Mouse (Mus musculus) CH12.LX (cell line): ENCODE data around the gene Camkk2. TPM values are rescaled to one million over a fixed set of nuclear protein-coding genes. Genes with fewer than 3 reads are reported as not detected.

Source experiments
- DNase-seq: peaks from one replicate; pipeline ENCODE4 v3.0.0-alpha.2; 2013; ENCODE audit errors: extremely low read depth
- H3K27ac ChIP-seq: 2 replicates; pipeline ENCODE4 v1.5.1; 2012; ENCODE audit warnings: low read depth, mild to moderate bottlenecking, control low read depth, moderate library complexity; ENCODE audit not compliant: insufficient read depth
- H3K27me3 ChIP-seq: replicated peaks from 2 replicates; pipeline ENCODE3; 2012; ENCODE audit warnings: inconsistent platforms
- H3K36me3 ChIP-seq, 2 experiments: replicated peaks in 1 of 2; 2 replicates each; pipeline versions ENCODE3 to v1.6.1; 2012; ENCODE audit warnings: inconsistent platforms in 1 of 2, low read length in 1 of 2, mild to moderate bottlenecking in 1 of 2, mixed read lengths in 1 of 2, moderate library complexity in 1 of 2; ENCODE audit not compliant: control insufficient read depth in 1 of 2, insufficient read depth in 1 of 2
- H3K4me1 ChIP-seq, 2 experiments: 2 replicates each; pipeline ENCODE4 v1.6.1; 2012; ENCODE audit warnings: inconsistent platforms in 1 of 2, moderate library complexity in 1 of 2; ENCODE audit not compliant: insufficient read depth in 2 of 2, control insufficient read depth in 1 of 2
- H3K4me2 ChIP-seq: 2 replicates; pipeline ENCODE4 v1.6.1; 2012; ENCODE audit warnings: low read depth, mild to moderate bottlenecking, control low read depth; ENCODE audit not compliant: poor library complexity, insufficient read depth, severe bottlenecking
- H3K4me3 ChIP-seq, 3 experiments: fragments of 150-350 bp in 1 of 3; sonication (generic) in 1 of 3; replicated peaks in 1 of 3; 2 replicates each; pipeline versions ENCODE3 to v1.5.1; 2011 to 2012; ENCODE audit warnings: low read depth in 2 of 3, low read length in 2 of 3, mild to moderate bottlenecking in 2 of 3, moderate library complexity in 2 of 3, control low read depth in 1 of 3, improper control_type of control experiment in 1 of 3, inconsistent platforms in 1 of 3, mixed read lengths in 1 of 3; ENCODE audit not compliant: poor library complexity in 1 of 3
- H3K79me2 ChIP-seq: replicated peaks from 2 replicates; pipeline ENCODE4 v1.6.1; 2012; ENCODE audit warnings: mild to moderate bottlenecking, moderate library complexity; ENCODE audit not compliant: control insufficient read depth, poor library complexity, insufficient read depth, severe bottlenecking; ENCODE audit errors: extremely low read depth
- H3K9ac ChIP-seq: 2 replicates; pipeline ENCODE4 v1.6.1; 2012; ENCODE audit warnings: low read depth, mild to moderate bottlenecking, control low read depth, moderate library complexity; ENCODE audit not compliant: insufficient read depth
- H3K9me3 ChIP-seq: replicated peaks from 2 replicates; pipeline ENCODE3; 2012; ENCODE audit warnings: low read length, inconsistent platforms, mixed read lengths
- CHD1 ChIP-seq: IDR thresholded peaks from 2 replicates; pipeline ENCODE4 v1.6.1; 2012; ENCODE audit warnings: low read depth, low read length, improper control_type of control experiment, inconsistent platforms
- CTCF ChIP-seq, 2 experiments: IDR thresholded peaks in 1 of 2; conservative IDR thresholded peaks in 1 of 2; 2 replicates each; pipeline ENCODE4 v1.5.1; 2011 to 2012; ENCODE audit warnings: low read depth in 2 of 2, low read length in 2 of 2, improper control_type of control experiment in 1 of 2, inconsistent platforms in 1 of 2, mild to moderate bottlenecking in 1 of 2, moderate library complexity in 1 of 2
- E2F4 ChIP-seq: IDR thresholded peaks from 2 replicates; pipeline ENCODE4 v1.6.1; 2011; ENCODE audit warnings: low read depth, low read length, improper control_type of control experiment; ENCODE audit not compliant: insufficient replicate concordance
- ELF1 ChIP-seq: IDR thresholded peaks from 2 replicates; pipeline ENCODE4 v1.6.1; 2014; ENCODE audit warnings: low read depth, mild to moderate bottlenecking, inconsistent platforms, low read length, improper control_type of control experiment
- ETS1 ChIP-seq: conservative IDR thresholded peaks from 2 replicates; pipeline ENCODE4 v1.6.1; 2012; ENCODE audit warnings: low read depth, mild to moderate bottlenecking, inconsistent platforms, low read length, improper control_type of control experiment, moderate library complexity
- HCFC1 ChIP-seq: IDR thresholded peaks from 2 replicates; pipeline ENCODE4 v1.6.1; 2012; ENCODE audit warnings: low read depth, mild to moderate bottlenecking, inconsistent platforms, low read length, improper control_type of control experiment
- JUN ChIP-seq: IDR thresholded peaks from 2 replicates; pipeline ENCODE4 v1.6.1; 2011; ENCODE audit warnings: low read depth, mild to moderate bottlenecking, low read length, improper control_type of control experiment, moderate library complexity; ENCODE audit not compliant: insufficient read depth
- MAFK ChIP-seq: IDR thresholded peaks from 2 replicates; pipeline ENCODE4 v1.6.1; 2011; ENCODE audit warnings: low read length, improper control_type of control experiment; ENCODE audit not compliant: insufficient replicate concordance
- MAX ChIP-seq: IDR thresholded peaks from 2 replicates; pipeline ENCODE4 v1.6.1; 2011; ENCODE audit warnings: low read length, improper control_type of control experiment
- MEF2A ChIP-seq: IDR thresholded peaks from 2 replicates; pipeline ENCODE4 v1.6.1; 2014; ENCODE audit warnings: low read depth, mild to moderate bottlenecking, inconsistent platforms, low read length, improper control_type of control experiment, borderline replicate concordance
- MXI1 ChIP-seq: IDR thresholded peaks from 2 replicates; pipeline ENCODE4 v1.6.1; 2011; ENCODE audit warnings: mild to moderate bottlenecking, low read depth, low read length, improper control_type of control experiment
- POLR2A ChIP-seq: IDR thresholded peaks from 2 replicates; pipeline ENCODE4 v1.6.1; 2011; ENCODE audit warnings: low read depth, mild to moderate bottlenecking, improper control_type of control experiment, low read length
- RAD21 ChIP-seq: IDR thresholded peaks from 2 replicates; pipeline ENCODE4 v1.6.1; 2011; ENCODE audit warnings: low read depth, mild to moderate bottlenecking, low read length, improper control_type of control experiment, moderate library complexity
- SMC3 ChIP-seq: IDR thresholded peaks from 2 replicates; pipeline ENCODE4 v1.6.1; 2011; ENCODE audit warnings: low read depth, low read length, improper control_type of control experiment
- TBP ChIP-seq: conservative IDR thresholded peaks from 2 replicates; pipeline ENCODE4 v1.6.1; 2011; ENCODE audit warnings: low read depth, low read length, improper control_type of control experiment
- TCF12 ChIP-seq: IDR thresholded peaks from 2 replicates; pipeline ENCODE4 v1.6.1; 2014; ENCODE audit warnings: low read depth, mild to moderate bottlenecking, inconsistent platforms, low read length, improper control_type of control experiment
- USF2 ChIP-seq: conservative IDR thresholded peaks from 2 replicates; pipeline ENCODE4 v1.6.1; 2011; ENCODE audit warnings: low read depth, low read length, improper control_type of control experiment
- ZC3H11A ChIP-seq: IDR thresholded peaks from 2 replicates; pipeline ENCODE4 v1.6.1; 2012; ENCODE audit warnings: low read depth, mild to moderate bottlenecking, inconsistent platforms, low read length, improper control_type of control experiment
- ZKSCAN1 ChIP-seq: IDR thresholded peaks from 2 replicates; pipeline ENCODE4 v1.6.1; 2012; ENCODE audit warnings: low read depth, inconsistent platforms, low read length, improper control_type of control experiment, borderline replicate concordance
- ZMIZ1 ChIP-seq: IDR thresholded peaks from 2 replicates; pipeline ENCODE4 v1.6.1; 2012; ENCODE audit warnings: low read depth, mild to moderate bottlenecking, inconsistent platforms, low read length, improper control_type of control experiment
- ZNF384 ChIP-seq: IDR thresholded peaks from 2 replicates; pipeline ENCODE4 v1.6.1; 2012; ENCODE audit warnings: low read depth, low read length, improper control_type of control experiment, inconsistent platforms
- dilution Hi-C: fragments of 300-500 bp; cut with MboI; formaldehyde crosslinking; loops from 2 replicates; pipeline ENCODE4 v1.14.3; 2020; ENCODE audit warnings: low sequenced_read_pairs; ENCODE audit not compliant: extremely low pct_unique_long_range_greater_than_20kb, extremely low pct_ligation_motif_present
- in situ Hi-C: fragments of 300-500 bp; cut with MboI; formaldehyde crosslinking; loops from 3 replicates; pipeline ENCODE4 v1.14.3; 2019; ENCODE audit warnings: low sequenced_read_pairs, low pct_ligation_motif_present, low pct_unique_long_range_greater_than_20kb, mixed read lengths
- polyA plus RNA-seq: library from polyadenylated mRNA; unstranded; fragments of >175 nt; gene quantifications from 2 replicates; pipeline ENCODE4 v1.2.1, GENCODE M21; 2012; ENCODE audit warnings: low read depth; ENCODE audit not compliant: insufficient read length
- total RNA-seq, 2 experiments: library from RNA; depleted of rRNA; stranded (reverse); fragments of 300-350 nt in 1 of 2; fragments of >200 nt in 1 of 2; gene quantifications; 2 replicates each; pipeline ENCODE4 v1.2.3; 2012 to 2014

Camkk2 gene
- total and polyA plus RNA-seq, 3 experiments: 8.6 to 12.7 (median 12.3) TPM

DNA sequence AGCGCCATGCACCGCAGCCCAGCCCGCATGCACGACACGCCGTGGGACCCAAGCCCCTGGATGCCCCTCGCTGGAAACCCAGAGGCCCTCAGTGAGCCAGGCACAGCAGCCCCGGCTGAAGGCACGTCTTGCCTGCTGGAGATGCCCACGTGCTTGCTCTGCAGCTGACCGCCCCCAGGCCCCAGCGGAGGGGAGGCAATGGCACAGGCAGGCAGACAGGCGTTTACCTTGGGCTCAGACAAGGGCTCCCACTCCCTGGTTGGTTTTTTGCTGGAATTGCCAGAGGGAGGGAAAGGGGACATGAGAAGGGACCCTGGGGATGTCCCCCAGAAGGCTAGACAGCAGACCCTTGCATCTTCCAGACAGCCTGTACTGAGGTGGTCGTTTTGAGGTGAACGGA lies 42.4 kb downstream of the Camkk2 start:
- Histone ChIP-seq H3K4me1 (peaks cover 6 to 24% of the 10 kb centered on the region in 2 experiments; a peak in 3 of 4 replicates), H3K9ac (no peak overlapping the region), H3K4me3 (no peak overlapping the region)
- DNase-seq: no peak
- dilution Hi-C loops: no loop called here
- TF ChIP-seq MAFK (no peak), RAD21 (no peak), CTCF (conservative IDR thresholded peaks at IDR 0.05 in 1 of 2, IDR thresholded peaks at IDR 0.05 in 1 of 2; ENCODE audit: low read depth in 2 of 2, low read length in 2 of 2) (no peak)
- TF ChIP-seq, all 38 proteins: peak for 0
- Histone ChIP-seq H3K36me3 (peaks cover 6 to 61% of the 10 kb centered on the region in 2 experiments), H3K9me3 (no peaks in the 10 kb centered on the region), H3K27ac (no peak overlapping the region), H3K4me2 (no peak overlapping the region), H3K27me3 (no peaks in the 10 kb centered on the region), H3K79me2 (no peaks in the 10 kb centered on the region)
- in situ Hi-C loops: no loop called here

DNA sequence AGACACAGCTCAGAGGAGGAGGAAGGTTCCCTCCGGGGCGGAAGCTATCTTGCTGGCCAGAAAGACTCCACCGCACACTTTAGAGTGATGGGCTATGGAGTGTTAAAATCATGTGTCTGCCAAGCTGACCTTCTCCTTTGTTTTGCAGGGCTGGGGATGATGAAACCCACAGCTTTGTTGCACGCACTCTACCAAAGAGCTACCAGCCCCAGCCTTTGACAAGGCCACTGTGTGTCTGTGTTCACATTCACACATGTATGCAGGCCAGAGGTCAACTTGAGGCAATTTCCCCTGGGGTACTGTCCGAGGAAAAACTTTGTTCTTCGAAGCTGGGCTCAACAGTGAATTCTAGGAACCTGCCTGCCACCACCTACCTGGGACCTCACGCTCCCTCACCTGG lies 43.4 kb downstream of the Camkk2 start:
- in situ Hi-C loops: no loop called here

DNA sequence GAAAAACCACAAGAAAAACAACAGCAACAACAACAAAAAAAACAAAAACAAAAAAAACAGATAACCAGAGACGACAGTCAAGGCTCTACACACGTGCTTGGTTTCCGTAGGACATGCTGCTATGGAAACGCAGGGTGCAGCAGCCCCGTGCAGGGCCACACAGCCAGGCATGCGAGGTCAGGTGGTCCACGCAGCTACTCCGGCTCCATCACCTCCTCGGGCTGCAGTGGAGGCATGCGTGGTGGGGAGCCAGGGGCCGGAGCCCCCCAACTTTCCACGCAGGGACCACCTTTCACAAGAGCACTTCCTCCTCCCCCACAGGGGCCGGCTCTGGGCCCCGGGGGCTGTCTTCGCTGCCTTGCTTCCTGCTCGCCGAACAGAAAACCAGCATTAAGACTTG lies 45.3 kb downstream of the Camkk2 start:
- H3K36me3 ChIP-seq: peaks cover 2 to 53% of the 10 kb centered on the region in 2 experiments
- no peaks in the 10 kb centered on the region for H3K27me3 ChIP-seq
- no peaks in the 10 kb centered on the region for H3K79me2 ChIP-seq
- in situ Hi-C loops (no loop called here), dilution Hi-C loops (no loop called here)
- H3K4me2 ChIP-seq: no peak overlapping the region
- H3K27ac ChIP-seq: no peak overlapping the region
- H3K9ac ChIP-seq: no peak overlapping the region
- TF ChIP-seq HCFC1 (no peak), ELF1 (no peak), JUN (no peak), CHD1 (no peak), E2F4 (no peak), ZNF384 (no peak), MXI1 (no peak), POLR2A (no peak), ZKSCAN1 (no peak), SMC3 (no peak), ETS1 (no peak)
- H3K4me1 ChIP-seq: peaks cover 6 to 28% of the 10 kb centered on the region in 2 experiments; a peak in 3 of 4 replicates
- no peaks in the 10 kb centered on the region for H3K9me3 ChIP-seq
- no peak for DNase-seq
- no peak overlapping the region for H3K4me3 ChIP-seq

More for the DNA sequence above, 43.4 kb downstream of the Camkk2 start:
- no peak overlapping the region for H3K4me3 ChIP-seq
- H3K9me3 ChIP-seq: no peaks in the 10 kb centered on the region
- H3K36me3 ChIP-seq: peaks cover 3 to 52% of the 10 kb centered on the region in 2 experiments
- TF ChIP-seq ELF1: no peak
- no peak for TF ChIP-seq MEF2A
- TF ChIP-seq MXI1: no peak
- no peak for TF ChIP-seq USF2
- no peak for TF ChIP-seq ZC3H11A
- no peak for TF ChIP-seq TBP
- TF ChIP-seq HCFC1: no peak
- TF ChIP-seq ZMIZ1: no peak
- no peak for TF ChIP-seq CHD1
- no peak for TF ChIP-seq TCF12
- TF ChIP-seq MAX: no peak
- H3K4me2 ChIP-seq: no peak overlapping the region
- H3K4me1 ChIP-seq: peaks cover 6 to 28% of the 10 kb centered on the region in 2 experiments; a peak in 3 of 4 replicates
- DNase-seq: no peak
- H3K27ac ChIP-seq: no peak overlapping the region
- dilution Hi-C loops: no loop called here
- H3K27me3 ChIP-seq: no peaks in the 10 kb centered on the region
- no peaks in the 10 kb centered on the region for H3K79me2 ChIP-seq
- no peak overlapping the region for H3K9ac ChIP-seq
